Mouse (Mus musculus): ENCODE results near the gene Usp21. TPM values are rescaled to one million over a fixed set of nuclear protein-coding genes. Genes with fewer than 3 reads are reported as not detected.

Gene Usp21
- total RNA-seq, 2 experiments from 2014 or later: 50.9 to 65.6 TPM

DNA sequence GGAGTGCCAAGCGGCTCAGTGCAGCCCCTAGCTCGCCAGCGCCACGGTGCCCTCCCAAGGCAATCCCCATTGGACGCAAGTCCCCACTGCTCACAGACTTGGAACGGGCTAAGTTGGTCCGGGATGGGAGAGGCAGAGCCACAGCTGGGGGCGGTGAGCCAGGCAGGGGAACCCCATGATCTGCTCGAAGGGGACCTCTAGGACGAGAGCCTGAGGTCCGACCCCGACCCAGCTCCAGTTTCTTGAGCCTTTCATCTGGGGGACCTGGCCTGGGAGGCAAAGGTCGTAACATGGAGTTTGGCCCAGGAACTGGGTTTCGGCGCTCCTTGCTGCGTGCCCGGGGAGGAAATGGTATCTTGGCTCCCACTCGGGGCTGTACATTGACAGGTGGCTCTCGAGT, 1.3 kb downstream of the Usp21 start:
- intact Hi-C loops (cut with DNase I): loop anchor here (2.0 kb wide), 1 partner anchor 16 kb away; the partner anchor contains the start of gene B4galt3
- DNase-seq (ENCODE audit: low spot score in 2 of 2): no peak

DNA sequence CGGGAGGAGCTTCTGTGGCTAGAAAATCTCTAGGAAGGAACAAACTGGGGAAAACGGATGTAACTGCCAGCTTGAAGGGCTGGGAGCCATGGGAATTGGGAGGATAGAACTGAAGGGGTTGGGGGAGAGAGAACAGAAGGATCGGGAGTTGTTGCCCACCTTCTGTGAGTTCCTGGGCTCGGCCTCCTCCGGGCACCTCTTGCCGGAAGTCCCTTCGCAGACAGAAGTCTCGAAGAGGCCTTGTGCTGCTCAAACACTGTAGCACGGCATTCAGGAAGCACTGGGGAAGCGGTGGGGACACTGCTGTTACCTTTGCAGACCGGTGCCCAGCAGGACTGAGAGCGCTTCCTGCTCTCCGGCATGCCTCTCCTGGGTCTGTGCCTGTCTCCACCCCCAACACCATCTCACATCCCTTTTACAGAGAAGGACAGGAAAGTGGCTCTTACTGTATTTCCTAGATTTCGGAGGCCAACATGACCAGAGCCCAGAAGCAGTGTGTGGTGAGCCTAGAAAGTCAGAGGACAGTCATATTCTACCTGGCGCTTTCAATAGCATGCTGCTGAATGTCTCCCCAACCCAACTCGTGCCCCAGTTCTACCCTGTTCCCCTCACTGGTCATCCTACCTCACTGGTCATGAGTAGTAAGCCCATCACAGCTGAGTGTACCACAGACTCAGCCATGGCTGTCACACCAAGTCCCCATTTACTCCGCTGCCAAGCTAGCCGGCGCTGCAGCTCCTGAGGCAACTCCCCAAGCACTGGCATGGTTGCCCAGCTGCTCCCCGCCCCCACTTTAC, 2.5 kb downstream of the Usp21 start:
- DNase-seq (ENCODE audit: low spot score in 2 of 2): peak in 1 of 2 experiments; percentile 6
- intact Hi-C loops (cut with DNase I): no loop called here

DNA sequence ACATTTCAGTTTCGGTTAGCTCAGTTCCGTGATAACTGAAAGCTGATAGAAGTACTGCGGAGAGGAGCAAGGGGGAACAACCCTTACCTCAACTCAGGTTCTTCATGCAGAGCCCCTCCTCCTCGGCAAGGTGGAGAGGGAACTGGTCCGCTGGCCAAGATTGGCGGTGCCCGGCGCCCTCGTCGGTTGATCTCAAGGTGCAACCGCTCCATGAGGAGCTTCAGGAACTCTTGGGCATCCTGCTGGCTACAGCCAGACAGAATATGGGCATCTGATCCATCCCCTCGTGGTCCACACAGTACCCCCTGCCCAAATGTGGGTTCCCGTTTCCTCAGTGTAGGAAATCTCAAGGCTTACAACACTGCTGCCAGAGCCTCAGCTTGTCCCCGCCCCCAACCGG, 3.3 kb downstream of the Usp21 start:
- DNase-seq (ENCODE audit: low spot score in 2 of 2): no peak
- intact Hi-C loops (cut with DNase I): no loop called here

DNA sequence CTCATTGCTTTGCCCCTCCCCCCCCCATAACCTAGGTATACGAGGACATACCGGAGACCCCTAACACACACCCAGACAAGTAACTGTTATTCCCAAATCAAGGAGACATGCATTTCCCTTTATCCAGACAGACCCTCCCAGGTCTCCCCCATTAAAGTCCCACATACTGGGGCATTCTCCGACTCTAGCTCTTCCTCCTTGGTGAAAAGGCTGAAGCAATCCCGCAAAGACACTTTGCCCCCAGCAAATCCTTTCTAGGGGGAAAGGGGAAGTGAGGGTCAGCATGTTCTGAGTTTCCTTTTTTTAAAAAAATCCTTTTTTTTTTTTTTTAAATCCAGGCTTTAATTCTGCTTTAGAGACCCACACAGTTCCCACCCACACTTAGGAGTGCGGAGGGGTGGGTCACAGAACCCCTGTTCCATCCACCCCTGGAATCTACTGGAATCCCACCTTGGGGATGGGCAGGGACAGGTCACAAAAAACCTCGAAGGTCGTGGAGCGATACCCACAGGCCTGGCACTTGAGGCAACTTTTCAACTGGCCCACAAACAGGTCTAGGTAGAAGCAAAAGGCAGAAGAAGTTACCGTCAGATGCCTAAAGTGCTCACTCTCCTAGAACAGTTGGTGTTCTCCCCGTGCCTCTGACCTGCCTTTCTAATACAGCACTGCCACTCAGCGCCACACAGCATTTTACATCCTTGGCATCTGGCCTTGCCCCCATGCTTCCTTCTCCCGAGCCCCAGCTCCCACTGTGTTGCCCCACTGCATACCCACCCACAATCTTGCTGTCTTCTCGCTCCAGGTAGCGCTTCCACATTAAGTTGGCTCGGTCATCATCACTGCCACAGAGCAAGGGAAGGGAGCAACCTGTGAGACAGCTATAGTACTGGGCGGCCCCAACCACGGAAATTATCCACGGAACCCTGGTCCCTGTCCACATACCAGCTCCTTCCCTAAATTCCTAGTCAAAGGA, 4.3 kb downstream of the Usp21 start:
- DNase-seq (ENCODE audit: low spot score in 2 of 2): peak in 1 of 2 experiments; percentile 3
- intact Hi-C loops (cut with DNase I): no loop called here

DNA sequence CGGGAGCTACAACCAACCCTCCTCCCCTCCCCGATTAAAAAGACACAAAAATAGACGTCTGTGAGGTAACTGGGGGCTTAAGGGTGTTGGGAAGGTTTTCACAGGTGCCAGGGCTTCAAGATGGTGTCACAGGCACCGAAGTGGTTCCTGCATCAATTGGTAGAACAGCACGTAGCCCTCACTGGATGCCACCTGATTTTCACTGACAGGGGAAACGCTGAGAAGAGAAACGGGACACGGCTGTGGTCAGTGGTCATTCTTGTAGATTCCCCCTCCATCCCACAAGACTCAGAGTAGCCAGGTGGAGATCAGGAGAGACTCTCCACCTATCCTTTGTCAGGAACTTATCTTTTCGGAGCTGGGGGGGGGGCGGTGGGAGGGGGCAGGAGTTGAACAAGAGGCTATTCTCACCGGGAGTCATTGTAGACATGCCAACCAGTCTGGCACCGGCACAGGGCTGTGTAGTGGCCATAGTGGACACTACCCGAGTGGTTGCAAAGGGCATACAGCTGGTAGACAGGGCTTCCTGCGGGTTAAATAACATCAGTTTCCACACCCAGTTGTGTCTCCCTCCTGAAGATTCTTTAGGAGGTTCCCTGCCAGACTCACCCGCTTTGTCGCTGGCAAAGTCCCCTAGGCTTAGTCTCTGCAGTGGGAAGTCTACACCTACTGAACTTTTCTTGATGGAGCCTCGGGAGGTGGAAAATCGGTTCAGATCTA, 5.5 kb downstream of the Usp21 start:
- DNase-seq (ENCODE audit: low spot score in 2 of 2): peak in 1 of 2 experiments; percentile 2
- intact Hi-C loops (cut with DNase I): no loop called here

DNA sequence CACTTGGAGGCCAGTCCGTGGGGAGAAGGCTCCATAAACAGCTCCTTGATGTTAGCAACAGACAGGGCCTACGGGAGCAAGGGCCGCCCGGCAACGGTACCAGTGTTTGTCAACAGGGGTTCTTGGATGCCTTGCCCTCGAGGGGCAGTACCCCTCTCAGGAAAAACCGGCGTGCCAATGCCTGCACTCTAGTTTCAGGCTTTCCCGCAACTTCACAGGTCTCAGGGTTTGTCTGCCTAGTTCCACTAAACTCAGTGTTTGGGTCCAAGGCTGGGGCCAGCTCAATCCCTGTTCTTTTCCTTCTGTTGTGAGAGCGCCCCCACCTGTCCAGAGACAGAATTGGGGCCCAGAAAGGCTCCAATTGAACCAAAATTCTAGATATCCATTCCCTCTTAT, 6.3 kb downstream of the Usp21 start:
- intact Hi-C loops (cut with DNase I): no loop called here
- DNase-seq (ENCODE audit: low spot score in 2 of 2): peak in 1 of 2 experiments; percentile 79

DNA sequence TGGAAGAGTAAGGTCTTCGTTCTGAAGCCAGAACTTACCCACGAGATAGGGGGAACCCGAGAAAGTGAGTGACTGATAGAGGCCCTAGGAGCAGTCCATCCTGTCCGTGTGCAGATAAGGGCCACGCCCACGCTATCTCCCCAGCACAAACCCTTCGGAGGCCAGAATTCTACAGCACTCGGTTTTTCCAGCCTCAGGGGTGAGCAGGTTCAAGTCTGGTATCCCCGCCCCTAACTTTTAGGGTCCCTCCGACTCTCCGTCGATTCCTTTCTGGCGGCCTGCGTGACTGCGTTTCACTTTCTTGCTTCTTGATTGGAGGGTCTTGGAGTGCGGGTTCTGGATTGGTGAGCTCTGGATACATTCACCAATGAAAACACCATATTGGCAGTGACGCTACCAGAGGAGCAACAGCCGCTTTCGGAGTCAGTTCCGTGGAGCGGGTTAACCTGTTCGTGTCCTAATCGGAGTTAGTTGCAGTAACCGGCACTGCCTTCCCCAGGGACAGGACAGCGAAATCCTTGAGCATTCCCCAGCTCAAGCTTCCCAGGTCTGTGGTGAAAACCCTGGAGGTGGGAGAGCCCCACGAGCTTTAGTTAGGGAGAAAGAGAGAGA, 6.8 kb downstream of the Usp21 start, which contains the start of gene Ppox:
Gene Ppox, minus strand, starts transcription at position 271 of the 612 bp plus-strand sequence.
- DNase-seq (ENCODE audit: low spot score in 2 of 2): peak; percentile 91 to 94
- intact Hi-C loops (cut with DNase I): no loop called here

DNA sequence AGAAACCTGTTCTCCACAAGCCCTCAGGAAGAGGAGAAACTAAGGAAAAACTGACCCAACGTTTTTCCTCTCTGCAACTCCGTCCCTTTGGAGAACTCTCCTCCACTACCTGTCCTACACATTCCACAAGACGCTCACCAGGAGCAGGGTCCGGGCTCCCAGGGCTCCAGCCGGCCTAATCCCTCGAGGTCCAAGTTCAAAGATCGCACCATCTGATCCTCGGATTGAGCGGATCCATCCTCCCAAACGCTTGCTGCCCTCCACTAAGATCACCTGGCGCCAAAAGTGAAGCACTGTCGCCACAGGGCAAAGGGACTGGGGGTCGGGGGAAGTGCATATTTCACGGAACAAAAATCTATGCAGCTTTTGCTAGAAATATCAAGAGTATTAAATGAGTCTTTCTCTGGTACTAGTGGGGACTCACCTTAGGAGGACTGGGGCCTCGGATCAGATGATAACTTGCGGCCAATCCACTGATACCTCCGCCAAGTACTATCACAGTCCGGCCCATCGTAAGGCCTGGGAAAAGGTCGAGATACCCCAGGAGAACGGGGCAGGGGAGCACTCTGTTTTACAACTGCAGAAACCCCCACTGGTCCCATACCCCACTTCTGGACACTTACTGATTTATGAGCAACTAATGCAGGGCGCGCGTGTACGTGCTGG, 7.4 kb downstream of the Usp21 start:
- intact Hi-C loops (cut with DNase I): no loop called here
- peak in 1 of 2 experiments; percentile 6 for DNase-seq (ENCODE audit: low spot score in 2 of 2)

DNA sequence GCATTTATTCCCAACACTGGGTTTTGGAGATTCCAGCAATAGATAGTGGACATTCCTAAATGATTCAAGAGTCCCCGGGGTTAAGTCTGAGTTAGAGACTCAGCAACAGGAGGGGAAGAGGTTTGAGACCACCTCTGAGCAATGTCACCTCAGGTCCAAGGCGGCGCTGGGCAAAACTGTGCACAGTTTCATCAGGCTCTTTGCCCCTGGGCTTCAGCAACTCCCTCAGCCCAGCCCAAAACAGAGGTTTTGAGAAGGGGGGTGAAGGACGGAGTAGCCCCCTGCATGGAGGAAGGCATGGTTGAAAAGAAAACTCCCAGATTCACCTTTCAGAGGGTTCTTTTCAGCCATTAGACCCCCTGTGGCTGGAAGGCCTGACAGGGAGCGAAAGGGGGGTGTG, 8.1 kb downstream of the Usp21 start:
- peak in 1 of 2 experiments; percentile 2 for DNase-seq (ENCODE audit: low spot score in 2 of 2)
- intact Hi-C loops (cut with DNase I): no loop called here

DNA sequence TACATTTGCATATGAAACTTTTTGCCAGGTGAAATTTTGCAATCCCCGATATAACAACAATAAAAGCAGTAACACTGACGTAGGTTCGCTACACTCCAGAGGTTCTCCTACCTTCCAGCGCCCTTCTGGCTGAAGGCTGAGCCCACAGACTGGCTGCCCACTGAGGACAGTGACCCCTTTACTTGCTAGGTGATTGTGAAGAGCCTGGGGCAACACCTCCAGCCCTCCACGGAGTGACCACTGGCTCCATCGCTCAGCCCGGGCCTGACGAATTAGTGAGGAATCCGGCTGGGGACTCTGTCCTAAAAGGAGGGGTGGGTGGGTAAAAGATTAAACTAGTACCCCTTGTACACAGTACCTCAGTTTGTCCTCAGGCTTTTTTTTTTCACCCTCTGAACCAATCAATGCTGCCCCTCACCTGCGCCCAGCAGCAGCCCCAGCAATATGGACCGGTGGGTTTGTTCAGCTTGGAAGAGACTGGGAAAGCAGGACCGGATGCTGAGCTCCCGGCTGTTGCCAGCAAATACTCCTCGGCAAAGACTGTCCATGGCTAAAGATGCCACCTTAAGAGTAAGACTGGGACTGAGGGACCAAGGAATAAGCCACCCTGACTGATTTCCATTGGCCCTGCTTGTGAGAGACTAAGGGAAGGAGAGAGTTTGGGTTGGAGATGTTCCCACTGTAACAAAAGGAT, 8.6 kb downstream of the Usp21 start:
- DNase-seq (ENCODE audit: low spot score in 2 of 2): peak in 1 of 2 experiments; percentile 2
- intact Hi-C loops (cut with DNase I): no loop called here

DNA sequence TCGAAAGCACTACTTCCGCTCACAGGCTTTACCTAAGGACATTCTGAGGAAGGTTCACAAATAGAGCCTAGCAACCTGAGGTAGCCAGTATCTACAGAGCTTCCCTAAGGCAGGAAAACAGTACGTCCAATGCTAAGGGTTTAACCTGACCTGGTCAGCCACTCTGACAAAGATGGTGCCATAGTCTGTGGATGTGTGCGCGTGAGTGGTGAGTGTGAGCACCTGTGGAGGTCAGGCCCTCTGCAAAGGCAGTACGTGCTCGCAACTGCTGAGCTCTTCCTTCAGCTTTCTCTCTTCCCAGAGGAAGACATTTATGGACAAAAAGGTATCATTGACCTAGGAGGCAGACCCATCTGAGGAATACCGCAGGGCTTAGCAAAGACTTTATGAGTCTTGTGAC, 9.4 kb downstream of the Usp21 start:
- intact Hi-C loops (cut with DNase I): no loop called here
- DNase-seq (ENCODE audit: low spot score in 2 of 2): peak in 1 of 2 experiments; percentile 2

DNA sequence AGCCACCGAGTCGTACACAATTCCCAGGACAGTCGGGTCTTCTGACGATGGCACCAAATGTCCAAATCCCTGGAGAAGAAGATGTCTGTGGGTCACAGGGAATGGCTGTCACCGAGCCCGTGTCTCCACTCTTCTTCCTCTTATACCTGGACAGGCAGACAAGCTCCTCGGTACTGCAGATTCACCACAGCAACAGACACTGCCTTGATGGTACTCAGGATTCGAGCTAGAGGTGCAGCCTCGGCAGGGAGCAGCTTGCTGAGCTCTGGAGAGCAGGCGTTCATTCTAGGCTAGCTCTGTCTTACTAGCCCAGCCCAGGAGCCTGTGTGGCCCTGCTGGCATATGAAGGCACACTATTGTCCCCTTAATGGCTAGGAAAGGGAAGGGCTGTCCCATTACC, 10.1 kb downstream of the Usp21 start:
- no peak for DNase-seq (ENCODE audit: low spot score in 2 of 2)
- intact Hi-C loops (cut with DNase I): no loop called here

DNA sequence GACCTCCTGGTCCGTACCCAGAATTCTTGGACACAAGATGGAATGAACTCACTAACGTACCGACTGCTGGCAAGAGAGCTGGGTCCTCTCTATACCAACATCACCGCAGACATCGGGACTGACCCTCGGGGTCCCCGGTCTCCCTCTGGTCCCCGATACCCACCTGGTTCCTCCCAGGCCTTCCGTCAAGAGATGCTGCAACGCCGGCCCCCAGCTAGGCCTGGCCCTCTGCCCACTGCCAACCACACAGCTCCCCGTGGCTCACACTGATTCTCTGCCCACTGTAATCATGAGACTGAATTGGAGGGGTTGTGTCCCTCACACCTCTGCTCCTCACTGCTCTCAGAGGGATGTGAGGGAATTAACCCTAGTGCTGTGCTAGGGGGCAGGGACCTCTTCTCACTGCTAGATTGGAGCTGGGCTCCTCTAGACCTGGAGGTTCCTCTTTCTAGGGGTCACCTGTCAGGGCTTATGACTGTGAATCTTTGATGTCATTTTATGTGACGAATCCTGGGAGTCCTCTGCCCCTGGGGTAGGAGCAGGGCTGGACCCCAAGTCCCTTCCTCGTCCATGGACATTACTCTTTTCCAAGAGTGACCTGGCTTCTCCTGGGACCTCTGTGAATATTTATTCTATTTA, 11.6 kb downstream of the Usp21 start:
- intact Hi-C loops (cut with DNase I): no loop called here
- no peak for DNase-seq (ENCODE audit: low spot score in 2 of 2)

DNA sequence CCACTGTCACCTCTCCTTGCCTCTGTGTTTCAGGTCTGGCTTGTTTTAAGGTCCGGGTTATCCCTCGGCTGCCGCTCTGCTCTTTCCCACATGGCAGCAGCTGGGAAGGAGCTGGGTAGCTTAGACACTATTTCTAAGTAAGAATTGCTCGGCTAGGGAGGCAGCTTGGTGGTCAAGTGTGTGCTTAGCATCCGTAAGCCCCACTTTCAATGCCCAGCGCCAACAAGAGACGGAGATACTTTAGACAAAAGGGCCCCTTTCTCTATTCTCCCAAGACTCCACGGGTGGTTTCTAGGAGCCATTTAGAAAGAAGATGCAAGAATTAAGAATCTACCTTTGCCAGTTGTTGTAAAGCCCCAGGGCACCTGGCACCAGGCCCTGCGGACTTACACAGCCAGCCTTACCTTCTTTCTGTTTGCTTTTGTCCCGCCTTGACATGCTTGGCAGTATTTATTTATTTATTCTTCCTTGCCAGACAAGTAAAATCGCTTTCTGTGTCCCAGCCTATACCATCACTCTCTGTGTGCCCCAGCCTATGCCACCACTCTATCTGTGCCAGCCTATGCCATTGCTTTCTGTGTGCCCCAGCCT, 12.6 kb downstream of the Usp21 start:
- intact Hi-C loops (cut with DNase I): no loop called here
- DNase-seq (ENCODE audit: low spot score in 2 of 2): no peak

DNA sequence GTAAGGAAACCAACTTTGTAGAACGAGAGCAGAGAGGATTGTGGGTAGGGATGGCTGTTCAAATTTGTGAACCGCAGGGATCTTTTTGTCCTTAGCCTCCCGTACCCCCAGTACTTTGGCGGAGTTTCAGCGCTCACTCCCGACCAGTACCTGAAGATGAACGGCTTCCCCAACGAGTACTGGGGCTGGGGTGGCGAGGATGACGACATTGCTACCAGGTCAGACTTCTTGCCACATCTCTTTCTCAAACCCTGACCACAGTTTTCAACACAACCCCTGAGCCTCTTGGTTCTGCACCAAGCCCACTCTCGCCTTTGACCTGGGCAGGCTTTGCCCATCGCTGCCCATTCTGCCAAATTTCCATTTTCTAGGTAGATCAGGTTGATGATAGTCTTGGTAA, 13.6 kb downstream of the Usp21 start:
- no peak for DNase-seq (ENCODE audit: low spot score in 2 of 2)
- intact Hi-C loops (cut with DNase I): no loop called here

DNA sequence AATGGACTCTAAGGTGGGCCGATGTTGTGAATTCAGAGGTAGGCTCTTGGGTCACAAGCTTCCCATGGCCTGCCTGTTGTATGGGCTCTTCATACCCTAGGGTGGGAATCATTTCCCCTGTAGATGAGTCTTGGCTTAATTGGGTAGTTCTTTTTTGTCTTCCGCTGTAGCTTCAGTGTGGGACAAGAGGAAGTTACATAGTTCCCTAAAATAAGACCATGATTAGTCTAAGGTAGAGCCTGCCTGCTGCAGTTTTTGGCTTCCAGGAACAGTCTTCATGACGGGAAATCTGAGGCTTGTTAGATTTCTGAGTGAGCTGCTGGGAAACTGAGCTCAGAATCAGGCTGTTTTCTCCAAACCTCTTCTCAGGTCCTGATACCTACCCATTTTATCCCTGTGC, 15.7 kb downstream of the Usp21 start:
- intact Hi-C loops (cut with DNase I): no loop called here

DNA sequence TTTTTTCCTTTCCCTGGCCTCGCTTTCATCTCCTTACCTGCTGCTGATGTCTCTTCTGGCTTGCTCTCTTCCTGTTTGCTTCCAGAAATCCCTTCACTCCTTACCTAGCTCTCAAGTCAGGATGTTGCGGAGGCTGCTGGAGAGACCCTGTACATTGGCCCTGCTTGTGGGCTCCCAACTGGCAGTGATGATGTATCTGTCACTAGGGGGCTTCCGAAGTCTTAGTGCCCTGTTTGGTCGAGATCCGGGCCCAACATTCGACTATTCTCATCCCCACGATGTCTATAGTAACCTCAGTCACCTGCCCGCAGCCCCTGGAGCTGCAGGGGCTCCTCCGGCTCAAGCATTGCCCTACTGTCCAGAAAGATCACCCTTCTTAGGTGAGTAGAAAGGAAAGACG, 16.2 kb downstream of the Usp21 start:
- no peak for DNase-seq (ENCODE audit: low spot score in 2 of 2)
- intact Hi-C loops (cut with DNase I): loop anchor here (2.0 kb wide), 1 partner anchor 15 kb away; the partner anchor contains the start of gene Usp21

More for the DNA sequence above, 15.7 kb downstream of the Usp21 start:
- DNase-seq (ENCODE audit: low spot score in 2 of 2): no peak
